Mouse (Mus musculus) urinary bladder, adult 18-20 months (tissue): ENCODE measurements at regions not wholly inside any gene's neighbourhood (a gene's known extent, or its start where the extent isn't known, plus 50 kb on each side); places are given as distances from the start of the nearest gene placed in this dataset.

Experiments used
- DNase-seq, 2 experiments: peaks; one replicate each; pipeline ENCODE4 v3.0.0; 2022; ENCODE audit warnings: low spot score in 2 of 2, mixed read lengths in 2 of 2

- peak; percentile 29 to 34 for DNase-seq
Observed at GRCm38 (mm10) chr3:121104571-121105407, 66.7 kb downstream of the Rwdd3 start.

- no peak for DNase-seq
Observed at GRCm38 (mm10) chr3:121102871-121103270, 68.6 kb downstream of the Rwdd3 start.

GRCm38 (mm10) chr3:121102120-121102519 is 69.4 kb downstream of the Rwdd3 start:
- no peak for DNase-seq

- no peak for DNase-seq
Observed at GRCm38 (mm10) chr3:121100211-121100860, 71.2 kb downstream of the Rwdd3 start.

- peak in 1 of 2 experiments; percentile 5 for DNase-seq
Observed at GRCm38 (mm10) chr3:121093509-121093908, 78.0 kb downstream of the Rwdd3 start.

GRCm38 (mm10) chr3:121088724-121089123 is 82.8 kb downstream of the Rwdd3 start:
- no peak for DNase-seq

GRCm38 (mm10) chr3:121068676-121069075 is 102.8 kb downstream of the Rwdd3 start:
- no peak for DNase-seq

GRCm38 (mm10) chr3:121035904-121036549 is 135.5 kb downstream of the Rwdd3 start:
- no peak for DNase-seq

- DNase-seq: no peak
Observed at GRCm38 (mm10) chr3:121025546-121026157, 145.8 kb downstream of the Rwdd3 start.

GRCm38 (mm10) chr3:121024810-121025209 is 146.7 kb downstream of the Rwdd3 start:
- DNase-seq: no peak

GRCm38 (mm10) chr3:121021126-121021848 is 150.2 kb downstream of the Rwdd3 start:
- no peak for DNase-seq

GRCm38 (mm10) chr3:121009223-121009622 is 162.3 kb downstream of the Rwdd3 start:
- no peak for DNase-seq

- no peak for DNase-seq
Observed at GRCm38 (mm10) chr3:120983556-120984270, 187.8 kb downstream of the Rwdd3 start.

- DNase-seq: no peak
Observed at GRCm38 (mm10) chr3:120982795-120983555, 188.5 kb downstream of the Rwdd3 start.

- no peak for DNase-seq
Observed at GRCm38 (mm10) chr3:120982218-120982617, 189.3 kb downstream of the Rwdd3 start.

- no peak for DNase-seq
Observed at GRCm38 (mm10) chr3:120970746-120971466, 200.6 kb downstream of the Rwdd3 start.

GRCm38 (mm10) chr3:120946906-120947305 is 224.6 kb downstream of the Rwdd3 start:
- no peak for DNase-seq

- no peak for DNase-seq
Observed at GRCm38 (mm10) chr3:120934401-120934800, 237.1 kb downstream of the Rwdd3 start.

GRCm38 (mm10) chr3:120920351-120920750 is 251.1 kb downstream of the Rwdd3 start:
- DNase-seq: no peak
